Mouse (Mus musculus) stomach, embryonic 15.5 days (tissue): ENCODE results near the gene Arnt. TPM values are rescaled to one million over a fixed set of nuclear protein-coding genes. Genes with fewer than 3 reads are reported as not detected.

Experiments used
- ATAC-seq: fragments of 200-750 bp; cut with Nextera tagmentation; 2 replicates; pipeline ENCODE4 v1.8.0; 2017; ENCODE audit warnings: low read depth, moderate number of reproducible peaks, moderate TSS enrichment; ENCODE audit not compliant: insufficient read depth, low FRiP score
- H3K27ac ChIP-seq: fragments of 300-500 bp; sonication (generic); 2 replicates; pipeline ENCODE4 v1.5.1; 2015; ENCODE audit warnings: mild to moderate bottlenecking, inconsistent platforms
- H3K27me3 ChIP-seq: fragments of 300-500 bp; sonication (generic); replicated peaks from 2 replicates; pipeline ENCODE4 v1.6.1; 2015; ENCODE audit warnings: inconsistent platforms
- H3K36me3 ChIP-seq: fragments of 300-500 bp; sonication (generic); 2 replicates; pipeline ENCODE4 v1.6.1; 2015; ENCODE audit warnings: inconsistent platforms
- H3K4me1 ChIP-seq: fragments of 300-500 bp; sonication (generic); 2 replicates; pipeline ENCODE4 v1.6.1; 2015; ENCODE audit warnings: inconsistent platforms
- H3K4me2 ChIP-seq: fragments of 300-500 bp; sonication (generic); 2 replicates; pipeline ENCODE4 v1.6.1; 2015; ENCODE audit warnings: mild to moderate bottlenecking, inconsistent platforms
- H3K4me3 ChIP-seq: fragments of 300-500 bp; sonication (generic); replicated peaks from 2 replicates; pipeline ENCODE4 v1.5.1; 2015; ENCODE audit warnings: inconsistent platforms
- H3K9ac ChIP-seq: fragments of 300-500 bp; sonication (generic); 2 replicates; pipeline ENCODE4 v1.6.1; 2015; ENCODE audit warnings: inconsistent platforms
- H3K9me3 ChIP-seq: fragments of 300-500 bp; sonication (generic); 2 replicates; pipeline ENCODE4 v1.6.1; 2016; ENCODE audit warnings: inconsistent platforms
- WGBS: fragments of 180-500 bp; shearing (Covaris S2); methylation state at CpG from one replicate; pipeline ENCODE4 v1.1.7; 2015; 5-methylcytosine and 5-hydroxymethylcytosine counted together
- polyA plus RNA-seq: library from polyadenylated mRNA; unstranded; fragments of >200 nt; fragmentation: Nextera tagmentation; extraction: Ambion mirVana; gene quantifications from 2 replicates; pipeline ENCODE4 v1.2.1, GENCODE M21; 2015

Arnt gene
- polyA plus RNA-seq, 1 experiment from 2014 or later = 38.6 TPM

GRCm38 (mm10) chr3:95463852-95464251, 29.7 kb downstream of the Arnt start:
- H3K4me1 ChIP-seq = no peaks in the 10 kb centered on the region
- no peak overlapping the region for H3K27ac ChIP-seq
- no peaks in the 10 kb centered on the region for H3K27me3 ChIP-seq
- no peak overlapping the region for H3K9ac ChIP-seq
- no peak for ATAC-seq
- no peak overlapping the region for H3K4me2 ChIP-seq
- H3K9me3 ChIP-seq = no peaks in the 10 kb centered on the region
- H3K36me3 ChIP-seq = peaks cover 3% of the 10 kb centered on the region; the same call in 1 of the 2 replicates
- no peak overlapping the region for H3K4me3 ChIP-seq

GRCm38 (mm10) chr3:95478966-95479365, 44.8 kb downstream of the Arnt start:
- Histone ChIP-seq H3K4me1 (no peaks in the 10 kb centered on the region), H3K27me3 (no peaks in the 10 kb centered on the region), H3K36me3 (peaks cover 32% of the 10 kb centered on the region), H3K27ac (no peak overlapping the region), H3K9me3 (no peaks in the 10 kb centered on the region), H3K9ac (no peak overlapping the region), H3K4me3 (no peak overlapping the region), H3K4me2 (no peak overlapping the region)
- ATAC-seq = no peak
- 88% methylated on average over 1 of the region's 1 CpGs for WGBS

- no peak overlapping the region for H3K4me3 ChIP-seq
- 72% methylated on average over 2 of the region's 2 CpGs for WGBS
- H3K36me3 ChIP-seq = peaks cover 28% of the 10 kb centered on the region
- H3K27ac ChIP-seq = no peak overlapping the region
- ATAC-seq = no peak
- no peaks in the 10 kb centered on the region for H3K27me3 ChIP-seq
- no peaks in the 10 kb centered on the region for H3K9me3 ChIP-seq
- H3K9ac ChIP-seq = no peak overlapping the region
- H3K4me2 ChIP-seq = no peak overlapping the region
- H3K4me1 ChIP-seq = no peaks in the 10 kb centered on the region
Measured at GRCm38 (mm10) chr3:95486421-95486820, 52.2 kb downstream of the Arnt start.

GRCm38 (mm10) chr3:95488679-95489078, 54.5 kb downstream of the Arnt start:
- ATAC-seq = no peak
- H3K36me3 ChIP-seq = peaks cover 28% of the 10 kb centered on the region

GRCm38 (mm10) chr3:95490238-95490637, 56.0 kb downstream of the Arnt start:
- Histone ChIP-seq H3K4me3 (no peak overlapping the region), H3K27ac (no peak overlapping the region), H3K4me1 (no peaks in the 10 kb centered on the region), H3K4me2 (no peak overlapping the region), H3K27me3 (no peaks in the 10 kb centered on the region), H3K9ac (no peak overlapping the region), H3K9me3 (no peaks in the 10 kb centered on the region), H3K36me3 (peaks cover 35% of the 10 kb centered on the region)
- 98% methylated on average over 2 of the region's 2 CpGs for WGBS
- no peak for ATAC-seq

More at GRCm38 (mm10) chr3:95488679-95489078, 54.5 kb downstream of the Arnt start:
- Histone ChIP-seq H3K4me1 (no peaks in the 10 kb centered on the region), H3K9ac (no peak overlapping the region), H3K4me2 (no peak overlapping the region), H3K27me3 (no peaks in the 10 kb centered on the region), H3K9me3 (no peaks in the 10 kb centered on the region), H3K27ac (no peak overlapping the region), H3K4me3 (no peak overlapping the region)
- 94% methylated on average over 3 of the region's 3 CpGs for WGBS

- 66% methylated on average over 6 of the region's 6 CpGs for WGBS
- no peaks in the 10 kb centered on the region for H3K4me1 ChIP-seq
- H3K9me3 ChIP-seq = no peaks in the 10 kb centered on the region
- no peak overlapping the region for H3K27ac ChIP-seq
- peaks cover 29% of the 10 kb centered on the region for H3K36me3 ChIP-seq
- ATAC-seq = no peak
- H3K9ac ChIP-seq = no peak overlapping the region
- H3K4me3 ChIP-seq = no peak overlapping the region
- H3K4me2 ChIP-seq = no peak overlapping the region
- no peaks in the 10 kb centered on the region for H3K27me3 ChIP-seq
Measured at GRCm38 (mm10) chr3:95494342-95494741, 60.2 kb downstream of the Arnt start.

GRCm38 (mm10) chr3:95498229-95498628, 64.0 kb downstream of the Arnt start:
- H3K27ac ChIP-seq = no peak overlapping the region
- H3K4me3 ChIP-seq = no peak overlapping the region
- H3K9me3 ChIP-seq = no peaks in the 10 kb centered on the region
- WGBS = 78% methylated on average over 2 of the region's 2 CpGs
- no peaks in the 10 kb centered on the region for H3K27me3 ChIP-seq
- no peaks in the 10 kb centered on the region for H3K4me1 ChIP-seq
- no peak for ATAC-seq
- H3K9ac ChIP-seq = no peak overlapping the region
- peaks cover 12% of the 10 kb centered on the region; the same call in 1 of the 2 replicates for H3K36me3 ChIP-seq
- H3K4me2 ChIP-seq = no peak overlapping the region

- H3K4me1 ChIP-seq = no peaks in the 10 kb centered on the region
- no peaks in the 10 kb centered on the region for H3K27me3 ChIP-seq
- H3K9me3 ChIP-seq = no peaks in the 10 kb centered on the region
- no peak within 1 kb of the TSS for H3K27ac ChIP-seq
- H3K9ac ChIP-seq = no peak within 1 kb of the TSS
- peak within 1 kb of the TSS; percentile 4; the same call in 1 of the 2 replicates for H3K4me3 ChIP-seq
- peaks cover 11% of the 10 kb centered on the region; the same call in 1 of the 2 replicates for H3K36me3 ChIP-seq
- 56% methylated on average over 7 of the region's 7 CpGs for WGBS
- H3K4me2 ChIP-seq = peak within 1 kb of the TSS; percentile 35; the same call in 1 of the 2 replicates
- ATAC-seq = 0 out of 2 replicates have a peak, but pooled peaks have one; percentile 18
Measured at GRCm38 (mm10) chr3:95499024-95499423, 64.8 kb downstream of the Arnt start, which contains the start of gene Ctsk. Gene Ctsk (plus strand): TSS chr3:95499256.

- Histone ChIP-seq H3K27ac (no peak overlapping the region), H3K27me3 (no peaks in the 10 kb centered on the region), H3K9ac (no peak overlapping the region), H3K36me3 (0 out of 2 replicates have a peak, but pooled peaks cover 6% of the 10 kb centered on the region), H3K4me3 (peak overlapping the region; percentile 4; the same call in 1 of the 2 replicates), H3K4me2 (peak overlapping the region; percentile 35; the same call in 1 of the 2 replicates), H3K4me1 (no peaks in the 10 kb centered on the region), H3K9me3 (no peaks in the 10 kb centered on the region)
- no peak for ATAC-seq
- 38% methylated on average over 10 of the region's 10 CpGs for WGBS
Measured at GRCm38 (mm10) chr3:95499496-95500140, 65.4 kb downstream of the Arnt start.

GRCm38 (mm10) chr3:95502312-95502711, 68.1 kb downstream of the Arnt start:
- Histone ChIP-seq H3K4me1 (no peaks in the 10 kb centered on the region), H3K9me3 (no peaks in the 10 kb centered on the region), H3K27ac (no peak overlapping the region), H3K36me3 (0 out of 2 replicates have a peak, but pooled peaks cover 3% of the 10 kb centered on the region), H3K9ac (no peak overlapping the region), H3K4me2 (no peak overlapping the region), H3K27me3 (no peaks in the 10 kb centered on the region), H3K4me3 (no peak overlapping the region)
- 55% methylated on average over 2 of the region's 2 CpGs for WGBS
- no peak for ATAC-seq

GRCm38 (mm10) chr3:95509348-95509747, 75.2 kb downstream of the Arnt start:
- no peak overlapping the region for H3K4me3 ChIP-seq
- no peaks in the 10 kb centered on the region for H3K27me3 ChIP-seq
- no peaks in the 10 kb centered on the region for H3K4me1 ChIP-seq
- ATAC-seq = no peak
- 0 out of 2 replicates have a peak, but pooled peaks cover 3% of the 10 kb centered on the region for H3K36me3 ChIP-seq
- H3K9ac ChIP-seq = no peak overlapping the region
- 73% methylated on average over 6 of the region's 6 CpGs for WGBS
- H3K4me2 ChIP-seq = no peak overlapping the region
- H3K27ac ChIP-seq = no peak overlapping the region
- H3K9me3 ChIP-seq = no peaks in the 10 kb centered on the region

GRCm38 (mm10) chr3:95511611-95512180, 77.5 kb downstream of the Arnt start:
- H3K27me3 ChIP-seq = no peaks in the 10 kb centered on the region
- 0 out of 2 replicates have a peak, but pooled peaks cover under 1% of the 10 kb centered on the region for H3K4me1 ChIP-seq
- H3K36me3 ChIP-seq = 0 out of 2 replicates have a peak, but pooled peaks cover under 1% of the 10 kb centered on the region
- WGBS = 70% methylated on average over 9 of the region's 9 CpGs
- no peak overlapping the region for H3K4me3 ChIP-seq
- H3K27ac ChIP-seq = no peak overlapping the region
- no peak overlapping the region for H3K9ac ChIP-seq
- no peak overlapping the region for H3K4me2 ChIP-seq
- H3K9me3 ChIP-seq = no peaks in the 10 kb centered on the region
- no peak for ATAC-seq
